Mouse (Mus musculus) neural tube, embryonic 10.5 days (tissue): ENCODE data around the gene Scgb1b2.

Experiments used
- DNase-seq: peaks from one replicate; pipeline ENCODE4 v3.0.0-alpha.2; 2017; ENCODE audit warnings: low spot score; ENCODE audit errors: extremely low spot score

The Scgb1b2 gene

DNA sequence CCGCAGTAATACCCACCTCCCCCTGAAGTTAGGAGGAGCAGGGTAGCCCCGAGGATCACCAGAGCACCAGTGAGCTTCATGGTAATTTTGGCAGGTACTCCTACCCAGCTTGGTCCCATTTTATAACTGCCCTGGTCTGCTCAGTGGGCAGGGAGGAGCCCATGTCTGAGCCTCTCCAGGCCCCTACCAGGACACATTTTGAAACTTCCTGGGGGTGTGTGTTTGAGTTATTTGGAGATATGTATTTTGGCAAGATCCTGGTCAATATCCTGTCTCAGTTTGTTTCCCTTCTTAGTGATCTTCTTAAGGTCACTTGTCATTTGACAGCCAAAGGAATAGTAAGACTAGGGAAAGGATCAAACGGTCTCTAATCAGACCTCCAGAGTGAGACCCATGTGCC, at the start of gene Scgb1b2:
Scgb1b2 (minus strand) TSS at position 101 of the 400 bp plus-strand sequence.
- DNase-seq: no peak

GRCm38 (mm10) chr7:31290208-31290607, 1.4 kb downstream of the Scgb1b2 start, which contains the start of gene Scgb2b2:
Gene Scgb2b2 (plus strand): TSS chr7:31290508.
- DNase-seq: no peak
